Mouse (Mus musculus) lung, embryonic 16.5 days (tissue): ENCODE results near the gene Calcr. TPM values are rescaled to one million over a fixed set of nuclear protein-coding genes. Genes with fewer than 3 reads are reported as not detected.
"Not testable (repeated sequence)": the region's sequence is repeated elsewhere in the genome, so short reads cannot be mapped to it uniquely, and the experiment has no call there.

Source experiments
- ATAC-seq: fragments of 200-750 bp; cut with Nextera tagmentation; 2 replicates; pipeline ENCODE4 v1.8.0; 2017; ENCODE audit warnings: low read depth, mild to moderate bottlenecking, moderate library complexity
- H3K27ac ChIP-seq: fragments of 300-500 bp; sonication (generic); 2 replicates; pipeline ENCODE4 v1.5.1; 2014; ENCODE audit warnings: mild to moderate bottlenecking, control low read depth, low read length
- H3K27me3 ChIP-seq: fragments of 300-500 bp; sonication (generic); 2 replicates; pipeline ENCODE4 v1.6.1; 2014; ENCODE audit warnings: low read depth, low read length, mixed read lengths; ENCODE audit not compliant: control insufficient read depth, insufficient read depth
- H3K36me3 ChIP-seq: fragments of 300-500 bp; sonication (generic); 2 replicates; pipeline ENCODE4 v1.6.1; 2014; ENCODE audit warnings: low read length; ENCODE audit not compliant: control insufficient read depth, insufficient read depth
- H3K4me1 ChIP-seq: fragments of 300-500 bp; sonication (generic); replicated peaks from 2 replicates; pipeline ENCODE4 v1.6.1; 2014; ENCODE audit warnings: low read length, mixed read lengths; ENCODE audit not compliant: control insufficient read depth, insufficient read depth
- H3K4me2 ChIP-seq: fragments of 300-500 bp; sonication (generic); 2 replicates; pipeline ENCODE4 v1.6.1; 2014; ENCODE audit warnings: low read depth, low read length, control low read depth
- H3K4me3 ChIP-seq: fragments of 300-500 bp; sonication (generic); 2 replicates; pipeline ENCODE4 v1.5.1; 2014; ENCODE audit warnings: mild to moderate bottlenecking, low read length, control low read depth
- H3K9ac ChIP-seq: fragments of 300-500 bp; sonication (generic); 2 replicates; pipeline ENCODE4 v1.6.1; 2014; ENCODE audit warnings: low read length, control low read depth
- H3K9me3 ChIP-seq: fragments of 300-500 bp; sonication (generic); 2 replicates; pipeline ENCODE4 v1.6.1; 2016; ENCODE audit warnings: low read length; ENCODE audit not compliant: control insufficient read depth
- WGBS: fragments of 180-500 bp; shearing (Covaris S2); extraction: QIAGEN DNeasy Blood & Tissue Kit; methylation state at CpG from one replicate; pipeline ENCODE4 v1.1.7; 2014; 5-methylcytosine and 5-hydroxymethylcytosine counted together
- microRNA counts: library from miRNA; unstranded; fragments of <30 nt; microRNA quantifications from one replicate; lab custom pipeline; 2016
- microRNA-seq: library from miRNA; unstranded; fragments of <30 nt; microRNA quantifications from one replicate; pipeline ENCODE4, GENCODE M21; 2016
- polyA plus RNA-seq: library from polyadenylated mRNA; unstranded; fragments of >200 nt; fragmentation: Nextera tagmentation; extraction: Ambion mirVana; gene quantifications from 2 replicates; pipeline ENCODE4 v1.2.1, GENCODE M21; 2015

Gene Calcr
- polyA plus RNA-seq, 1 experiment from 2014 or later, result 0.13 TPM

- no peak for ATAC-seq
These were observed 34.2 kb downstream of the Calcr start for GRCm38 (mm10) chr6:3730246-3730867.

GRCm38 (mm10) chr6:3688087-3688642 lies 76.3 kb downstream of the Calcr start:
- Histone ChIP-seq H3K27me3 (no peaks in the 10 kb centered on the region), H3K36me3 (no peaks in the 10 kb centered on the region), H3K9ac (no peak overlapping the region), H3K4me3 (no peak overlapping the region), H3K27ac (no peak overlapping the region), H3K9me3 (no peaks in the 10 kb centered on the region), H3K4me1 (no peaks in the 10 kb centered on the region), H3K4me2 (no peak overlapping the region)
- no peak for ATAC-seq
- 60% methylated on average over 7 of the region's 7 CpGs for WGBS

More at GRCm38 (mm10) chr6:3730246-3730867, 34.2 kb downstream of the Calcr start:
- WGBS, result 60% methylated on average over 4 of the region's 4 CpGs
- no peaks in the 10 kb centered on the region for H3K9me3 ChIP-seq
- H3K36me3 ChIP-seq, result no peaks in the 10 kb centered on the region
- H3K4me1 ChIP-seq, result no peaks in the 10 kb centered on the region
- H3K27me3 ChIP-seq, result no peaks in the 10 kb centered on the region
- no peak overlapping the region for H3K27ac ChIP-seq
- H3K4me3 ChIP-seq, result no peak overlapping the region
- no peak overlapping the region for H3K4me2 ChIP-seq
- no peak overlapping the region for H3K9ac ChIP-seq

- H3K9me3 ChIP-seq, H3K4me3 ChIP-seq, H3K36me3 ChIP-seq, H3K4me2 ChIP-seq, H3K9ac ChIP-seq, ATAC-seq, H3K27ac ChIP-seq, H3K27me3 ChIP-seq, H3K4me1 ChIP-seq: not testable (repeated sequence)
- 26% methylated on average over 2 of the region's 2 CpGs for WGBS
These were observed 86.2 kb downstream of the Calcr start for GRCm38 (mm10) chr6:3678286-3678685.

GRCm38 (mm10) chr6:3677806-3678205 lies 86.7 kb downstream of the Calcr start:
- ATAC-seq, result no peak
- Histone ChIP-seq H3K4me2 (no peak overlapping the region), H3K9ac (no peak overlapping the region), H3K36me3 (no peaks in the 10 kb centered on the region), H3K27me3 (no peaks in the 10 kb centered on the region), H3K4me3 (no peak overlapping the region), H3K27ac (no peak overlapping the region), H3K4me1 (no peaks in the 10 kb centered on the region), H3K9me3 (no peaks in the 10 kb centered on the region)
- WGBS, result 77% methylated on average over 2 of the region's 2 CpGs

- not testable (repeated sequence) for H3K4me3 ChIP-seq, H3K9me3 ChIP-seq, H3K27ac ChIP-seq, H3K27me3 ChIP-seq, H3K9ac ChIP-seq, ATAC-seq, H3K4me1 ChIP-seq, H3K4me2 ChIP-seq, H3K36me3 ChIP-seq
- WGBS, result 85% methylated on average over 4 of the region's 4 CpGs
These were observed 92.6 kb downstream of the Calcr start for GRCm38 (mm10) chr6:3671941-3672340.

GRCm38 (mm10) chr6:3664147-3664716 lies 100.3 kb downstream of the Calcr start:
- Histone ChIP-seq H3K4me1 (no peaks in the 10 kb centered on the region), H3K36me3 (no peaks in the 10 kb centered on the region), H3K9me3 (no peaks in the 10 kb centered on the region), H3K4me2 (peak overlapping the region; percentile 15; the same call in 1 of the 2 replicates), H3K27ac (no peak overlapping the region), H3K27me3 (no peaks in the 10 kb centered on the region), H3K4me3 (no peak overlapping the region), H3K9ac (no peak overlapping the region)
- 55% methylated on average over 10 of the region's 10 CpGs for WGBS
- ATAC-seq, result peak; percentile 72; the same call in 1 of the 2 replicates

GRCm38 (mm10) chr6:3658405-3658804 lies 106.1 kb downstream of the Calcr start:
- H3K9ac ChIP-seq, result no peak overlapping the region
- WGBS, result 90% methylated on average over 4 of the region's 4 CpGs
- no peaks in the 10 kb centered on the region for H3K36me3 ChIP-seq
- H3K27me3 ChIP-seq, result no peaks in the 10 kb centered on the region
- no peaks in the 10 kb centered on the region for H3K9me3 ChIP-seq
- no peak for ATAC-seq
- H3K4me2 ChIP-seq, result no peak overlapping the region
- H3K27ac ChIP-seq, result no peak overlapping the region
- H3K4me1 ChIP-seq, result no peaks in the 10 kb centered on the region
- H3K4me3 ChIP-seq, result no peak overlapping the region

MicroRNAs encoded within 50 kb of the gene (microRNA counts, 519-probe panel; counts per million panel counts)
- microRNA mmu-miR-489 (lab: Ali Mortazavi, UCI) (1,959 counts per million, percentile 33 among the panel's probes with 10 or more counts), microRNA mmu-miR-653 (lab: Ali Mortazavi, UCI) (not detected)

Small RNA genes lying within 50 kb of the gene (microRNA-seq; reads per million reads assigned to microRNA genes)
- not detected for gene Mir489
- 0.59 reads per million for gene Mir653

Other genes starting within 250 kb of the Calcr start
- 3.6 and 4.5 TPM in 2 replicates for gene Tfpi2, start 224.2 kb upstream of the Calcr start, polyA plus RNA-seq
- gene Gngt1, start 229.1 kb upstream of the Calcr start, polyA plus RNA-seq, result not detected in 2 replicates
- 161 and 166 TPM in 2 replicates for gene Gng11, start 239.2 kb upstream of the Calcr start, polyA plus RNA-seq